Mouse (Mus musculus): ENCODE results near the gene Cdca8. TPM values are rescaled to one million over a fixed set of nuclear protein-coding genes. Genes with fewer than 3 reads are reported as not detected.

Cdca8 gene
- total and polyA plus RNA-seq, 2 experiments from 2014 or later, result 6.3 to 14.8 TPM

DNA sequence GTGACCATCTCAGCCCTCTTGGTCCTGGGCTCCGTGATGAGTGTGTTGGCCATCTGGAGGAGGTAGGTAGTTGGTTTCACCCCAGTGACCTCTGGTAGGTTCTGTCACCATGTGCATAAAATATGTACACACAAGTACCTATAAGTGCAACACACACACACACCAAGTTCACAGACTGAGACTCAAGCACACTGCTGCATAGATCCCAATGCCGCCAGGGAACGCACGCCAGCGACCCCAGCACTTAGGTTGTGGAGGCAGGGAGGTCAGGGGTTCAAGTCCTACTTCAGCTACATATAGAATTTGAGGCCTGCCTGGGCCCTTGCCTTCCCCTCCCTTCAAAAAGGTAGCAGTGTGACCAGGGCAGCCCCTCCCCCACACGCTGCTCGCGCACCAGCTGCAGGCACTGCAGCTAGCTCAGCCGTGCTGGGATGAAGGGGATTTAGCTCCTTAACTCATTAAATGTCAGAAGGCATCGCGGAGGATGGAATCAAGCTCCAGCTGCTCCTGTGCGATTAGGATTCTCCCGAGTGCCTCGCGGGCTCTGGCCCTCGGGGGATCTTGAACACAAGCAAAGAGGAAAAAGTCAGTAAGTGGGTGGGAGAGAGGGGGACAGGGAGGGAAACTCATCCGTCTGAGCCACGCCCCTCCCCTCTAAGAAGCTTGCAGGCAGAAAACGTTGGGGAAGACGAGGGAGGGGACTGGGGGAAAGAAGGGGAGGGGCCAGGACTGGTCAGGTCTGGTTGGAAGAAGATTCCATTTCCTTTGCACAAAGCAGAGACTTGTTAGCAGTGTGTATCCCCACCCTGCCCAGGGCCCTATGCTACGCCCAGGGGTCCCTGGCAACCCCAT lies 32.9 kb downstream of the Cdca8 start:
- no peaks in the 10 kb centered on the region for H3K9me3 ChIP-seq (ENCODE audit: low read length)
- WGBS, result 5% methylated on average over 21 of the region's 21 CpGs
- H3K27me3 ChIP-seq (ENCODE audit: insufficient read depth, low read length), result no peaks in the 10 kb centered on the region
- no peaks in the 10 kb centered on the region for H3K36me3 ChIP-seq (ENCODE audit: insufficient read depth, low read length)
- 0 out of 2 replicates have a peak, but pooled peaks cover 2% of the 10 kb centered on the region for H3K4me1 ChIP-seq (ENCODE audit: insufficient read depth, low read length)
- H3K4me2 ChIP-seq (ENCODE audit: low read depth, low read length, poor library complexity, severe bottlenecking), result peak overlapping the region; percentile 8; the same call in 1 of the 2 replicates
- DNase-seq (ENCODE audit: low spot score) (peak; percentile 79), ATAC-seq (ENCODE audit: low FRiP score) (peak; percentile 88)
- H3K27ac ChIP-seq (ENCODE audit: low read depth, low read length), result peak overlapping the region; percentile 60
- TF ChIP-seq CTCF (IDR thresholded peaks at IDR 0.05), result no peak
- no peak overlapping the region for H3K9ac ChIP-seq (replicated peaks; ENCODE audit: low read length, poor library complexity, severe bottlenecking)
- no peak overlapping the region for H3K4me3 ChIP-seq (ENCODE audit: low read depth, low read length)

DNA sequence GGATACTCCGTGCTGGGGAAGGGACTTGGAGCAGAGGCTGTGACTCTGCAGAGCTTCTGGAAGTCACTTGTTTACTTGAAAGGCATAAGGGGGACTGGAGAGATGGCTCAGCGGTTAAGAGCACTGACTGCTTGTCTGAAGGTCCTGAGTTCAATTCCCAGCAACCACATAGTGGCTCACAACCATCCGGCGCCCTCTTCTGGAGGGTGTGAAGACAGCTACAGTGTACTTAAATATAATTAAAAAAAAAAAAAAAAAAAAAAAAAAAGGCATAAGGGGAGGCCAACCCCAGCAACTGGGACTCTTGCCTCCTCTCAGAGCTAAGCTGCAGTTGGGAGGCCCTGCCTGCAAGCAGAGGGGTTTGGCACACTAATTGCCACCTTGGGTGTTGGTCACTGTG lies 33.7 kb downstream of the Cdca8 start:
- no peaks in the 10 kb centered on the region for H3K27me3 ChIP-seq (ENCODE audit: insufficient read depth, low read length)
- no peak overlapping the region for H3K4me3 ChIP-seq (ENCODE audit: low read depth, low read length)
- H3K36me3 ChIP-seq (ENCODE audit: insufficient read depth, low read length), result no peaks in the 10 kb centered on the region
- H3K4me2 ChIP-seq (ENCODE audit: low read depth, low read length, poor library complexity, severe bottlenecking), result no peak overlapping the region
- peak overlapping the region; percentile 60 for H3K27ac ChIP-seq (ENCODE audit: low read depth, low read length)
- no peak overlapping the region for H3K9ac ChIP-seq (replicated peaks; ENCODE audit: low read length, poor library complexity, severe bottlenecking)
- WGBS, result 79% methylated on average over 4 of the region's 4 CpGs
- DNase-seq (ENCODE audit: low spot score) (no peak), ATAC-seq (ENCODE audit: low FRiP score) (no peak)
- H3K4me1 ChIP-seq (ENCODE audit: insufficient read depth, low read length), result 0 out of 2 replicates have a peak, but pooled peaks cover 2% of the 10 kb centered on the region
- TF ChIP-seq CTCF (IDR thresholded peaks at IDR 0.05), result peak; percentile 35
- H3K9me3 ChIP-seq (ENCODE audit: low read length), result no peaks in the 10 kb centered on the region

DNA sequence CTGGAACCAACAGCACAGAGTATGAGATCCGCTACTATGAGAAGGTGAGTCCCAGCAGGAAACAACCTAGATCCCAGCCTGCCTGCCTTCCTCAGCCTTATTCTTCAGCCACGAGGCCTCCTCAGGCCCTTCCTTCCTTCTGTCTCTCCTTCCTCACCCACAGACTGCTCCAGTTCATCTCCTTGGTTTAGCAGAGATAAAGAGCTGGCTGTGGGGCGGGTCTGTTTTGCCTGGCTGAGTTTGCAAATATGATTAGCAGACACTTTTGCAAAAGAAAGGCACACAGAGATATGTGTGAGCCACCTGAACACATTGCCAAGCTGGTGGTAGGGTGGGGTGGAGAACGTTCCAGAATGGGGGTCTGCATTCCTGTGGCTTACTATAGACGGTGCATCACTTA lies 39.2 kb downstream of the Cdca8 start:
- Histone ChIP-seq H3K4me2 (ENCODE audit: low read depth, low read length, poor library complexity, severe bottlenecking) (no peak overlapping the region), H3K36me3 (ENCODE audit: insufficient read depth, low read length) (no peaks in the 10 kb centered on the region), H3K4me3 (ENCODE audit: low read depth, low read length) (no peak overlapping the region), H3K27ac (ENCODE audit: low read depth, low read length) (no peak overlapping the region), H3K9ac (replicated peaks; ENCODE audit: low read length, poor library complexity, severe bottlenecking) (no peak overlapping the region), H3K9me3 (ENCODE audit: low read length) (no peaks in the 10 kb centered on the region), H3K27me3 (ENCODE audit: insufficient read depth, low read length) (no peaks in the 10 kb centered on the region; the same call in 1 of the 2 replicates), H3K4me1 (ENCODE audit: insufficient read depth, low read length) (no peaks in the 10 kb centered on the region)
- DNase-seq (ENCODE audit: low spot score), result no peak
- 59% methylated on average over 5 of the region's 5 CpGs for WGBS
- no peak for ATAC-seq (ENCODE audit: low FRiP score)
- no peak for TF ChIP-seq CTCF (IDR thresholded peaks at IDR 0.05)

DNA sequence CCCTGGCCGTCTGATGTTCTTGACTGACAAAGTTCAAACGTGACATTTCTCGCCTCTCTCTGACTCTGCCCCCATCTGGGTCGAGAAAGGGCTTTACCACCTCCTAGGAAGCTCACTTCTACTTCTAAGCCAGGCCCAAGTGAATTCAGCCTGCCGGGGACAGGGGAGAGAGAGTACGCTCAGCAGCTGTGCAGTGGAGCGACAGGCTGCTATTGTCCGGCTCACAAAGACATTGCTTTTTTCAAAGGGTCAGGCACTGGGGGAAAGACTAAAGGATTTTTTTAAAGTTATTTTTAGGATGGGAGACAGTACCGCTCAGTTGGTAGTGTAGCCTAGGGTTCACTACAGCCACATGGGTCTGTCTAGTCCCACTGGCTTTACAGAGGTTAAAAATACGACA lies 40.7 kb downstream of the Cdca8 start:
- no peak overlapping the region for H3K4me3 ChIP-seq (ENCODE audit: low read depth, low read length)
- H3K36me3 ChIP-seq (ENCODE audit: insufficient read depth, low read length), result no peaks in the 10 kb centered on the region
- TF ChIP-seq CTCF (IDR thresholded peaks at IDR 0.05), result no peak
- H3K4me1 ChIP-seq (ENCODE audit: insufficient read depth, low read length), result 0 out of 2 replicates have a peak, but pooled peaks cover 3% of the 10 kb centered on the region
- H3K9me3 ChIP-seq (ENCODE audit: low read length), result no peaks in the 10 kb centered on the region
- ATAC-seq (ENCODE audit: low FRiP score) (no peak), DNase-seq (ENCODE audit: low spot score) (no peak)
- no peaks in the 10 kb centered on the region; the same call in 1 of the 2 replicates for H3K27me3 ChIP-seq (ENCODE audit: insufficient read depth, low read length)
- H3K9ac ChIP-seq (replicated peaks; ENCODE audit: low read length, poor library complexity, severe bottlenecking), result no peak overlapping the region
- H3K4me2 ChIP-seq (ENCODE audit: low read depth, low read length, poor library complexity, severe bottlenecking), result no peak overlapping the region
- 35% methylated on average over 10 of the region's 10 CpGs for WGBS
- no peak overlapping the region for H3K27ac ChIP-seq (ENCODE audit: low read depth, low read length)

DNA sequence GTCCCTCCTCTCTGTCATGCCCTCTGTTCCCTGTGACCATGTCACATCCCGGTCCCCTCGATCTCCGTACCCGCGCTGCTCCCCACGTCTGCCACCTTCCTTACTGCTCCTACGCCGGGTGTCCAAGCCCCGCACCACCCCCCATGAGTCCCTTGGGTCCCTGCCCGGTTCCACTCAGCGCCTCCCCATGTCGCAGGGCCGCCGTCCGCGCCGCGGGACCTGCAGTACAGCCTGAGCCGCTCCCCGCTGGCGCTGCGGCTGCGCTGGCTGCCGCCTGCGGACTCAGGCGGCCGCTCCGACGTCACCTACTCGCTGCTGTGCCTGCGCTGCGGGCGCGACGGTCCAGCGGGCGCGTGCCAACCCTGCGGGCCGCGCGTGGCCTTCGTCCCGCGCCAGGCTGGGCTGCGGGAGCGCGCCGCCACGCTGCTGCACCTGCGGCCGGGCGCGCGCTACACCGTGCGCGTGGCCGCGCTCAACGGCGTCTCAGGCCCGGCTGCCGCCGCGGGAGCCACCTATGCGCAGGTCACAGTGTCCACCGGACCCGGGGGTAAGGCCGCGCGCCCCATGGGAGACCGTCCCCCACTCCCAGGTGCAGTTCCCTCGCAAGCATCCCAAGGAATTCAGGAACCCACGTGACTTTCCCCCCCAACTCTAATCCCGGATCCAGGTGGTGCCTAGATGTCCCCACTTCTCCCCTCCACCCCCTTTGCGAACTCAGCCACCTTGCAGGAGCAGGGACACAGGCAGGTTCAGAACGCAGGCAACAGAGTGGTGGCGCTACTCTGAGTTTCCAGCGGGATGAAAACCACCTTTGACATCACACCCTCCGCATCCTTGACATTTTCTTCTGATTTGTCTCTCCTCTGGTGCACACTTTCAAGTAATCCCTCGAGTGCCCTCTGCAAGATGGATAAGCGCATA lies 44.3 kb downstream of the Cdca8 start:
- peak; percentile 53 for TF ChIP-seq CTCF (IDR thresholded peaks at IDR 0.05)

More for the DNA sequence above, 44.3 kb downstream of the Cdca8 start:
- Histone ChIP-seq H3K9me3 (ENCODE audit: low read length) (no peaks in the 10 kb centered on the region), H3K27ac (ENCODE audit: low read depth, low read length) (peak overlapping the region; percentile 38; the same call in 1 of the 2 replicates), H3K9ac (replicated peaks; ENCODE audit: low read length, poor library complexity, severe bottlenecking) (peak overlapping the region; percentile 66), H3K4me3 (ENCODE audit: low read depth, low read length) (peak overlapping the region; percentile 49), H3K4me2 (ENCODE audit: low read depth, low read length, poor library complexity, severe bottlenecking) (peak overlapping the region; percentile 72), H3K36me3 (ENCODE audit: insufficient read depth, low read length) (no peaks in the 10 kb centered on the region), H3K4me1 (ENCODE audit: insufficient read depth, low read length) (0 out of 2 replicates have a peak, but pooled peaks cover 3% of the 10 kb centered on the region), H3K27me3 (ENCODE audit: insufficient read depth, low read length) (no peaks in the 10 kb centered on the region; the same call in 1 of the 2 replicates)
- peak; percentile 76 for ATAC-seq (ENCODE audit: low FRiP score)
- WGBS, result 2% methylated on average over 70 of the region's 83 CpGs
- DNase-seq (ENCODE audit: low spot score), result peak; percentile 78
